Mouse (Mus musculus) adrenal gland, adult 18-20 months (tissue): ENCODE measurements around the gene Fign. TPM values are rescaled to one million over a fixed set of nuclear protein-coding genes. Genes with fewer than 3 reads are reported as not detected.
A peak's percentile ranks its signal among the peaks of the same experiment; 100 is the strongest.

Source experiments
- DNase-seq, 2 experiments: peaks; one replicate each; pipeline ENCODE4 v3.0.0; 2021 to 2022; ENCODE audit warnings: low spot score in 2 of 2
- long read RNA-seq, 2 experiments: library from polyadenylated mRNA; stranded (forward); transcript quantifications; one replicate each; pipeline ENCODE4 v2.0.0; 2021
- total RNA-seq, 2 experiments: library from RNA; stranded (reverse); gene quantifications; 1 replicate in 1 of 2; 2 replicates in 1 of 2; pipeline ENCODE4 v1.2.3; 2021

Gene Fign
- 1 to 10 TPM; 2.6 to 3.7 TPM for total RNA-seq
- long read RNA-seq, experiment 1, partial matches to known transcripts, result 0 of 1 reads
- long read RNA-seq, experiment 1, other reads (novel, unspliced or antisense), result 1 of 1 reads
- long read RNA-seq, experiment 2, partial matches to known transcripts, result 0 of 2 reads
- long read RNA-seq, experiment 2, other reads (novel, unspliced or antisense), result 2 of 2 reads

DNA sequence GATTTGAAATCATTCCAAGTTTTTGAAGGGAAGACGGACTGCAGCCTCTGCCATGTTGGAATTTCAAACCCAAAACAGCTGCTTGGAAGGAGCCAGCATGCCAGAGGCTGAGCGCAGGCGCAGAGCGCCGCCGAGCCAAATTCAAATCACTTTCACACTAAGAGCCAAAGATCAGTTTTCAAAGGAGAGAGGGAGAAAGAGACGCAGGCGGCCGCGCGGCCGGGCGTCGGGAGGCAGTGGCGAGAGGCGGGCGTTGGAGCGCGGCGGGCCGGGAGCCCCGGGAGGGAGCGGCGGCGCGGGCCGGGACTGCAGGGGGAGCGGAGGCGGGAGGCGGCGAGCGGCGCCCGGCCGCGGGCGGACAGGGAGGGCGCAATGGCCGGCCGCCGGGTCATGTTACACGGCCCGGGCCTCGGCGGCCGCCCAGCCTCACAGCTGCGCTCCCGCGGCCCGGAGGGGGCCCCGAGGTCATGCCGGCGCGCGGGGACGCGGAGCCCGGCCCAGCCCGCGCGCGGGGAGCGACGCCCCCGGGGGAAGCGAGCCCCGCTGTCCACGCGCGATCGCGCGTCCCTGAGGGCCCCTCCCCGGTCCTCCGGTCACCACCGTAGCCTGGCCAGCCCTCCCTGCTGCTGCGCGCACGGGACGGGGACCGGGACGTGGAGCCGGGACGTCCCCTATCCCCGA is at the start of gene Fign:
TSS of gene Fign (minus strand) at position 102 of the 681 bp plus-strand sequence.
- DNase-seq, result peak; percentile 68 to 80

DNA sequence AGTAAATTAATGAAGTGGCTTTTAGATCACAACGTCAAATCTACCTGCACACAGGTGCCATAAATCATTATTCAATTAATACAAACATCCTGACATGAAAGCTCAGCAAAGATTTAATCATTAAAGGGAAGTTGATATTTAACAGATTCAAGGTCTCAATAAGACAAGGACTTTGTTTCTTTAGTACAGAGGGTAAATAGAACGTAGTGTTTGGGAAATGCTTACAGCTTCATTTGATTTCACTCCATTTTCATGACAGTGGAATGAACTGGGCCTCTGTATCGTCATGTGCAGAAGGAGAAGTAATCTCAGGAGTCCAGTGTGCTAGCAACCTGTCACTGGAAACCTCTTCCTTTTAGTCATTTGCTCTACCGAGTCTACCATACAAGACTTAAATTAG is 35.8 kb upstream of the Fign start:
- DNase-seq, result no peak

DNA sequence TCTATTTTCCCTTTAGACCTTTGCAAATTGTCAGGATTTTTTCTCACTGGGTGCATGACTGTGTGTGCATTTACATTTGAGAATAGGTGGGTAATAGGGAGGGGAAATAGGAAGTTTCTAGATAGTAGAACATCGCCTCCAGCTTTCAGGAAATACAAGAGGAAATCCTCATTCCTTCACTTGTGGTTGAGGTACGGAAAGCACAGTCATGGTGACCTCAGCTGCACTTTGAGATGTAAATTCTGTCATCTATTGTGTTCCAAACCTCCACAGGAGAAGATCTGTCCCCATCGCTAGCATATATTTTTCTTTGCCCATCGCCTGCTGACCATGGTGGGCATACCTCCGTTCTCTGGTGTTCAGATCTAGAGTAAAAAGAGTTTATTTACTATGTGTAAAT is 22.7 kb upstream of the Fign start:
- DNase-seq, result no peak

DNA sequence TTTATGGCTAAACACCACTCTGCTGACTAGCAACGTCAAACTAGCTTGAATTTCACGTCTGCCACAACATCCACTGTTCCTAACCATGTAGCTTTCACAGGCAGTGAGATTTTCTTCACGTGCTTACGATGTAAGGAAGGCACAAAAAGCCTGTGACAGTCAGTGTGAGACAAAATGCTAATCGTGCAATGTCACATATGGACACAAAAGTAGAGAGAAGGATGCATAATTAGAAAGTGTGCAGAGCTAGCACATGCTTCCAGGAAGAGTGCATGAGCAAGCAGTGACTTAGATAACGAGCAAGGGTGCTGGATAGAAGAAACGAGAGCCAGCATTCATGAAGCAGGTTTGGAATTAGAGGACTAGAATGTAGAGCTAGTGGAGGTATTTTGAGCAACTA is 18.8 kb upstream of the Fign start:
- DNase-seq, result no peak

DNA sequence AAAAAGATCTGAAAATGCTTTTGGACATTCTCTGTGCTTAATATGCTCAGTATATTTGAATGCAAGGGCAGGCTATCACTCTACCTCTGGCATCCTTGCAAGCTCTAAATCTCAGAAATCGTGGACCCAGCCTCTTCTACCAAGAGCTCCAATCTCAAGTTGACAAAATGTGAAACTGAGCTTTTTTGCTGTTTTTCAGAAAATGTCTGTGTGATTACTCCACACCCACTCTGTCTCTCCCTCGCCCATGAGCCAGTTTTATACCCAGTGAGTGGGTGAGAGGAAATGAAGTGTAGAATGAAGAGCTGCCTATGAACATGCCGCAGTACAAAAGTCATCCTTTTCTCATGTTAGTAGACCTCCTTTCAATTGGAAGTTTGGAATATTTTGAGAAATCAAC is 13.3 kb upstream of the Fign start:
- DNase-seq, result no peak

DNA sequence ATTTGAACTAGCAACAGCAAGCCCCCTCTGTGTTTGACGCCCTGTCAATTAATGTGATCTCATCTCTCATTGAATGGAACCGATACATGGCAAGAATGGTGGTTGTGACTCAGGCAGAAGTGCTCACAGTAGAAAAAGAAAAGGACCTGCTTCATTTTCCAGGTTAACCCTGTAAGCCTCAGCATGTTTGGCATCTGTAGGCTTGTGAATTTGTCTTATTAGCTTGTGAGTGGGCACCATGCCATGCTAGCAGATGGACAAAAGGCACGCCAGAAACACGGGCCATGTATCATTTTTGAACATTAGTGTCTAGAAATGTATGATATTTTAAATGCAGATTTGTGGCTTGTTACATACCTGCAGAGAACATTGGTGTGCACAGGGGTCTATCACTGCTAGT is 12.0 kb upstream of the Fign start:
- DNase-seq, result no peak

DNA sequence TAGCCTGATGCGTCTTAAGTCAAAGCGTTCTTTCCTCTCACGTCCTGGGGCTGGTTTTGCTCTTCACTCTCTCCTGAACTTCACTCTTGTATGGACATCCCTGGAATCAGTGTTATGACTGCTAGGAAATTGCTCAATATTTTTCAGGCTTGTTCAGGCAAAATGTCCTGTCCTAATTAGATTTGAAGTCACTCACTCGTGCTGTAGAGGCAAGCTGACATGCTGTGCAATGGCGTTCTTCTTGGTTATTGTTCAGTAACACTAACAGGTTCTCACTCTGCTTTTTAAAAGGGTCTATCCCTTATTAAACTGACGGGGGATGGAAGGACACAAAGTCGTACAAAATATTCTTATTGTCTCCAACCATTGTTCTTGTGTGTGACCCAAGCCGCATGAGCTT is 10.2 kb upstream of the Fign start:
- DNase-seq, result no peak

DNA sequence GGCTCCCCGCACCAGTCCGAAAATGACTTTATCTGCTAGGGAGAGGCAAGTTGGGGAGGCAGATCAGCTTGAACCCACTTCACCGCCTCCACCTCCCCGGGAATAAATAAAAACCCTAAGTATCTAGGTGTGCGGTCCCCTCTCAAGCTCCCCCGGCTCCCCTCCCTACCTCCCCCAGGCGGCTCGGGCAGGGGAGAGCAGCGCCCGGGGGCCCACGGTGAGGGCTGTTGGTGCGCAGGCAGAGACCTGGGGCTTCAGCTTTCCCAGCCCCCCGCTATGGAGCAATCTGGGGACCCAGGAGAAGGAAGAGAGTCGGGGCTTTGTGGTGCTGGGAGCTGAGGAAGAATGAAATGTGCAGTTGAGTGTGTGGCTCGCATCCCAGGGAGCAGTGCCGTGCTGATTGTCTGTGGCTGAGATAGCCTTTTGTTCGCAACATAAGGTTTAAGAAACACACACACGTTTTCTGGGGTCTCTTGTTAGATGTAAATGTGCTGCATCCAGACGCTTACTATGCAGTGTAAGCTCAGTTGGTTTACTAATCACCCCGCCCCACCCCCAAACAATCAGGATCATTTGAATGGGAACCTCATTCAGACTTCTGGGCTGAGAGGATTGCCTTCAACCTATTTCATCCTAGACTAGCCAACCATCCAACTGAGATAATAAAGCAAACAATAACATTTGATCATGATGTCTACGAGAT is 931 bp upstream of the Fign start:
- peak; percentile 46 to 58 for DNase-seq

DNA sequence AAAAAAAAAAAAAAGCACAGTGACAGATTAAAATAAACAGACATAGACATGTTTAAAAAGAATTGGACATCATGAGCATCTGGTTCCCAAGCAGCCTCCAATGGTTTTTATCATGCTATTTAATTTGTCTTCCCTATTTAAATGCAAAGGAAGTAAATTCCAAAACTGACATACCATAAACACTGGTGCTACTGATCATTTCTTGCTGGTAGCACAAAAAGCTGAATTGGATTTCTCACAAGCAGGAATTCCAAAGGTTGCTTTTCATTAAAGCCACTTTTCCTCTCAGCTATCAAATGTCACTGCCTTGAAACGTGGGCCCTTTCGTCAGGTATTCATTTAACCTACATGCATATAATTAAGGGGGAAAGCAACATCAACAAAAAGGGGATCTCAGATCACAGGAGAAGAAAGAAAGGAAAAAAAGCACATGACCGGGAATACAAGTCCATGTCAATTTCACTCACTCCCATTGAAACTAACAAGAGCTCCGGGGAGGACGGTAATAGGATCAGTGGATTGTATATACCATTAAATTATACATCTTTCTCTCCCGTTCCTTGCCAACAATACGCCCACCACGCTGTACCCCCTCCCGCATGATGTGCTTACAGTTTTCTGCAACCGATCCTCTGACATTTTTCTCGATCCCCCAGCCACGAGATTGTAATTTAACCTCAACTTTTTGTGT is 972 bp downstream of the Fign start:
- DNase-seq, result peak in 1 of 2 experiments; percentile 17

DNA sequence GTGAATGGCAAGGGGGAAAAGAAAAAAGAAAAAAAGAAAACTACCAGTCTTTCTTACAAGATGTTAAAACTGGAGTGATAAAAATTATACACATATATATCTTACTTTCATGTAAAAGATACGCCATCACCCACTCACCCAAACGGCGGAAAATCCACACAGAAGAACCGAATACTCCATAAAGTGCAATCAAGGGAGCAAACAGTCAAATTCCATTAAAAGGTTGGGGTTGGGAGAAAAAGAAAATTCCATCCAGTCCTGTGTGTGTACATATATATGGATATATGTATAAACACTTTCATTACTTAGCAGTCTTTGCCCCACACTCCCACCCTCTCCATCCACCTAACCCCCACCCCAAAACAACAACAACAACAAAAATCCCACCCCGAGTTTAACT is 1.7 kb downstream of the Fign start:
- no peak for DNase-seq

DNA sequence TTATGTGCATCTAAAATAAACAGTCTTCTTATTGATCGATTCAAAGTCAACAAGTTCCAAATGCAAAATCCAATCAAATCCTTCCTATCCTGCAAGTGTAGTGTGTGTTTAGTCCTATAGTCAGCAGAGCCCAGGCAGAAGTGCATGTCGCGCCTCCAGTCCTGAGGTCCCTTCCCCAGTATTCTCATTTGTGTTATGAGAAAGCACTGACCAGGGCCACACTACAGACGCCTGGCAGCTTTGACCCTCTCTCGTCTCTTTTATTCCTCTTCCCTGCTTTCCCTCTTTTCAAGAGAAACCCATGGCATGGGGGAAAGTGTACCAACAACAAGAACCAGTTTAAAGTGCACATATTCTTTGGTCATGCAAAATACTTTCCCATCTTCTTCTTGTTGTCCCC is 2.3 kb downstream of the Fign start:
- DNase-seq, result peak in 1 of 2 experiments; percentile 24

DNA sequence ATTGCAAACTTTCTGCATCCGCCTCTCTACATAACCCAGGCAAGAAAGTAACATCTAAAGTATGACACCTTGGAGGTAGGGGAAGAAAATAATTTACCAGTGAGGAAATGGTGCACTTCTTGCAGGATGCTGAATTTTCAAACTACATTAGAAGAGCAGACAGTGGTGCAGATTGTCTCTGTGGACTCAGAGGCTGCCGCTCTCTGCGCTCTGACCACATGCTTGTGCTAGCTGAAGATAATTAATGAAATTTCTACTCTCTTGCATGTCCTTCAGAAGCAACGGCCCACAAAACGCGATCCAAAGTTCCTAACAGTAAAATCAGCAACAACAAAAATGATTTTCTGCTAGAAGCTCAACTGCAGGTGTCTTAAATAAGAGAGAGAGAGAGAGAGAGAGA is 4.8 kb downstream of the Fign start:
- DNase-seq, result no peak

DNA sequence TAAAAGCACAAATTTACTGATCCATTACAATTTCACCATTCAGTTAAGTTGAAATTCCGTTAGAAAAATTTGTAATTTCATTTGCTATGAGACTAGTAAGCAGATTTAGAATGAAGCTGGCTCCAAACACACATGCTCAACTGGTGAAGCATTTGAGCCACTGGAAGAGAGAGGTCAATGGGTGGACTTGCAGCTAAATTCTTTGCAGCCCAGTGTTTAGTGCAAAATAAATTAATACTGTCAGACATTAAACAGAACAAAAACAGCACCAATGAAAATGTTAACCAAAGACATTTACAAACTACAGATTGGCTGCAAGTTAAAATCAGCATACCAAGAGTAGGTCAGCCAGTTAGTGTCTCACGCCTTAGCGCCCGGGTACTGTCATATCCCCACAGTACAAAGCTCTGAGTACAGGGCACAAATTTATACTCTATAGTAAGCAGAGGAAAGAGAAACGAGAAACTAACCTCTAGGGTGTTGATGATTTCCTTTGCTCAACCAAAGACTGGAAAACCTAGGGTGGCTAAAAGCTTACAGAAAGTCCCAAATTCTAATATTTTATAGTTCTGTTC is 13.9 kb downstream of the Fign start:
- DNase-seq, result no peak

DNA sequence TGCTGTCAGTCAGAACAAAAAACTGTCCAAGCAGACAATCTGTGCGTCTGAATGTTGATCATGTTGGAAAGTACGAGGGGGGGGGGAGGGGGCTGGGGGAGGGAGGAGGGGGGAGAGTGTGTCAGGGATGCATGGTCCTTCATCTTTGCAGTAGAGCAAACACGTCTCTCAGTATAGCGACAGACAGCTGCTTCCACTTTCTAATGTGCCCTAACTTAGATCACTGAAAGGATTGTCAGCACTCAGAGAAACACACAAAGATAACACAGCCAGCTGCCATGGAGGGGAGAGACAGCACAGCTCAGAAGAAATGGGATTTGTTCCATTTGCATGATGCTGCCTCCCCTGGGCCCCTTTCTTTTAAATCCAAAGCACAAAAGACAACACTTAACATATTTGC is 18.1 kb downstream of the Fign start:
- no peak for DNase-seq

DNA sequence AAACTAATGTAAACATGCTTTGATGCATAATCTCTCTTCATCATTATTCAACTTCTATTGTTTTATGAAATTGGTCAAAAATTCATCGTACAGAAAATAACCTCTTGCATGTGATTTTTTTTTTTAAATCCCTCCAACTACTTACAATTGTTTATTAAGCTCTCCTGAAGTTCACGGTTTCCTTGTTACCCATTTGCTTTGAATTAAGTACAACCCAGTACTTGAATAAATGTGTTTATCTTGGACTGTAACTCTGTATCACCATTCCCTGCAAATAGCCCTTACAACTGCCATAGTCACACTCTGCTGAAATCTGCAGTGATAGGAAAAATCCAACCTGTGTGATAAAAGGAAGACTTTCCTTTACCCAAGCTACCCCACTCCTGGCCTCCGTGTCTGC is 19.3 kb downstream of the Fign start:
- no peak for DNase-seq

DNA sequence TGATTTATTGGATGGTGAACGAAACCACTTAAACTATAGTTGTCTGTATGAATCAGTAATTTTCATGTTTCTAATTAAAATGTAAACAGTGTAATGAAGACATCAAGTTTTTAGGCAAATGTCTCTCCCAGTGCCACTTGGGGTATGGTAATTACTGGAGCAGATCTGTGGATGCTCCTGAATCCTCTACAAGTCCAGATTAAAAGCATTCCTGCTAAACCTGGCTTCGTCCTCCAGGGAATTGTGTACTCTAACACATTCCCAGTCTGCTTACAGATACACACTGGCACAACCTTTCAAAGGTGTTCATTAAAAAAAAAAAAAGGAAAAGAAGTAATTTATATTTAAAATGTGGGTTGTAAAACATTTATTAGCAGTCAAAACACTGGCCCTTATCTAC is 20.0 kb downstream of the Fign start:
- DNase-seq, result no peak

DNA sequence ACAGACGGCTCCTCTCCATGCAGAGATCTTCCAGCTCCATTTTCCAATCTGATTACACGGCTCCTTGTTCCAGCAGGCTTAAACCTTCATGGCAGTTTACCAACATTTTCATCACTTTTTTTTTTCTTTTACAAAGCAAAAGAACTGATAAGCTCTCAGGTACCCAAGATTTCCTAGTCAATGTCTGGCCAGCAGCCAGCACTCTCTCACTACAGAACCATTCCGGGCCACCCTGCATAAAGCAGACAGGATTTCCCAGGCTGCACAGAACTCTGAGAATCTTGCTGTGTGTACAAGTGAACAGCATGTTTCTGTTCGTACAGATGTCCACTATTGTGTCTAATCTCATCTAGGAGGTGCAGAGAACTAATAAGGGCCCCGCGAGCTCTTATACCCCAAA is 22.0 kb downstream of the Fign start:
- no peak for DNase-seq

DNA sequence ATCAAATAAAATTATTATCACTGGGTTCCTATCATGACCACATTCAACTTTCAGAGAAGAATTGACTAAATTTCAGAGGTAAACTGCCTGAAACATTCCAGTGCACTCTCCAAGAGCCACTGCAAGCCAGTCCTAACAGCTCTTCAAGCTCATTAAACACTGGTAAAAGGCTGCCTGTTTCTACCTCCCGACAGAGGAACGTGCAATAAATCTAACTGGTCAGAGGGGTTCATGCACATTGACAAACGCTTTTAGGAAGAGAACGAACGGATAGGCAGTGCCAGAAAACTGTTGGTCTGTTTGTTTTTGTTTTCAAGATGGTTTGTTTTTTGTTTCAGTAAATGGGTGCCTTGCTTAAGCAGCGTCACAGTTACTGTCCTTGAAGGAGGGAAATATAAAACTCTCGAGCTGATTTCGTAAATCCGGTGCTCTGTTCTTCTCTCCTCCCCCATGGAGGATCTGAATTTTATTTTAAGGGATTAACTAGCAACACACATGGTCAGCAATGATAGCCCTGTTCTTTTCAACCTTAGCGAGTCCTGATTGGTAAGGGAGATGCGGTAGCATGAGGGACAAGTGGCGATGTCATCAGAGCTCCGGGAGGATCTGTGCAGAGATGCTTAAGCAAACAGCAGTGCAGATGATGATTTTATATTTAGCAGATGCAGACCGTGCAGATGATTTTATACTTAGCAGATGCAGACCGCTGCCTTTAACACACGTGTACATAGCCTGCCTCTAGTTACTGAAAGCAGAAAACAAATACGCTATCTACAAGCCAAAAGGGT is 23.0 kb downstream of the Fign start:
- no peak for DNase-seq

DNA sequence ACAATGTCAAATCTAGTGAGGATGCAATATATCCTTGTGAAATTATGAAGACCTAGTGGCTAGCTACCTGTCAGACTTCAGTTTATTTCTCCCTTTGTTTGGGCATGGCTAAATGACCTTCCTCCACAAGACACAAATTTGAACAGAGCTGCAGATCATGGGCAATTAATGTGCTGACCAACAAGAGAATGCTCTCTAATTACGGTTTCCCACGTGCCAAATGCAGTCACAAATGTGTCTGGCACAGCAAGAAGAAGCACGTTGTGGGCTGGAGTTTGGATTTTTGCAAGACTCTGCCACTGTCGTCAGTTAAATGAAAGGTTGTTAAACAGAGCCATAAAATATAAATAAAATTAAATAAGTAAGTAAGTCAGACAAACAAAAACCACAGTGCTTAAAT is 25.7 kb downstream of the Fign start:
- DNase-seq, result no peak

DNA sequence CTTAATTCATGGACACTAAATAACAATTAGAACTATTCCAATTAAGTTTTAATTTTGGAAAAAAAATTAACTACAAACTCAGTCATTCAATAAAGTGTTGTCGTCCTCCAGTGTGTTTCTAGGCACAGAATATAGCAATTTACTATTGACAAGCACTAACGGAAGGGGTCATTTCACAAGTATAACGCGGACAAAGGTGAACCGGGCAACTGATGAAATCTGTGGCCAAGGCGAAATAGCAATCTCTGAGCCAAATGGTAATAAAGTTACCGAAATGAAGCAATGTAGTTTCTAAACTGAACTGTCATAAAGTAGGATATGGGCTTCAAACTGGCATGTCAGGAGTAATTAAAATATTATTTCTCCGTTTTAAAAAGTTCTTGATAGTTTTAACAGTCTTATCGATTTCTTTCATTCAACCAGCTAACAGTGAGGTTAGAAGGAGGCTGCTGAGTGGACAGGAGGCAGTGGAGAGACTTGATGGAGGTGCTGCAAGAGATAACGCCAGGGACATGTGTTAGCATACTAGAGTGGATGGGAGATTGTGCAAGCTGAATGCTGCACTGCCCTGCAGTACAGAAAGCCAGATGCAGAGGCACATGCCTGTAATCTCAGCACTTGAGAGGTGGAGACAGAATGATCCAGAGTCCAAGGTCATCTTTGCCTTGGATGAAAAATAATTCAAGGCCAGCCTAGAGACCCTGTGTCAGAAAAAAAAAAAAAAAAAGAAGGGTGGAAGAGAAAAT is 27.7 kb downstream of the Fign start:
- DNase-seq, result no peak
